Mouse (Mus musculus) layer of hippocampus, postnatal 10 days (tissue): ENCODE measurements around the gene Usp20. TPM values are rescaled to one million over a fixed set of nuclear protein-coding genes. Genes with fewer than 3 reads are reported as not detected.

Source experiments
- DNase-seq, 2 experiments: peaks; one replicate each; pipeline ENCODE4 v3.0.0; 2021; ENCODE audit warnings: low spot score in 2 of 2
- total RNA-seq, 2 experiments: library from RNA; stranded (reverse); gene quantifications; 2 replicates each; pipeline ENCODE4 v1.2.3; 2021

The Usp20 gene
- total RNA-seq, 2 experiments from 2014 or later, result 73.6 to 74.9 TPM

- DNase-seq, result no peak
Measured at GRCm38 (mm10) chr2:30985111-30986020, 3.3 kb downstream of the Usp20 start.

- DNase-seq, result no peak
Measured at GRCm38 (mm10) chr2:30990221-30990620, 8.1 kb downstream of the Usp20 start.

- DNase-seq, result no peak
Measured at GRCm38 (mm10) chr2:30994853-30995252, 12.8 kb downstream of the Usp20 start.

DNA sequence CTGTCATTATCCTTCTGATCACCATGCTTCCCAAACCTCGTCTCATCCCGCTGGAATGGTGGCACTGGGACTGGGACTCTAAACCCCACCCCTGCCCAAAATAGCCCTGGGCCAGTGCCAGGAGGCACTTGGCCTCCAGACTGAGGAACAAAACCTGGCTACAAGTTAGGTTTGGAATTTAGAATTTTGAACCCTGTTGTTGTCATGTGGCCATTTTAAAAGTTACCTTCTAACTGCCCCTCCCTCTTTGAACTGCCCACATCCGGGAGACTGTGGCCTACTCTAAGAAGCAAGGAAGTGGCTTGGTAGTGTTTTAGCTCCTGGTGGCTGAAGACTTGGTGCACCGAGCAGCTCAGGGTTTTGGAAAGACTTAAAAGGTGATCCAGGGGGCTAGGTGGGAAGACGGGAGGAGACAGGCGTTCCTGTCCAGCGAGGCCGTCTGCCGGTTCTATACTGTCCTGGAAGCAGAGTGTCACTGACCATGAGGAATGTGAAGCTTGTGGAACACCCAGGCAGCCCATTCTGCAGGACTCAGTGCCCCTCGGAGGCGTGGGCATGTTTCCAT is 13.4 kb downstream of the Usp20 start:
- DNase-seq, result no peak

GRCm38 (mm10) chr2:30998443-30999260 is 16.6 kb downstream of the Usp20 start:
- DNase-seq, result no peak

DNA sequence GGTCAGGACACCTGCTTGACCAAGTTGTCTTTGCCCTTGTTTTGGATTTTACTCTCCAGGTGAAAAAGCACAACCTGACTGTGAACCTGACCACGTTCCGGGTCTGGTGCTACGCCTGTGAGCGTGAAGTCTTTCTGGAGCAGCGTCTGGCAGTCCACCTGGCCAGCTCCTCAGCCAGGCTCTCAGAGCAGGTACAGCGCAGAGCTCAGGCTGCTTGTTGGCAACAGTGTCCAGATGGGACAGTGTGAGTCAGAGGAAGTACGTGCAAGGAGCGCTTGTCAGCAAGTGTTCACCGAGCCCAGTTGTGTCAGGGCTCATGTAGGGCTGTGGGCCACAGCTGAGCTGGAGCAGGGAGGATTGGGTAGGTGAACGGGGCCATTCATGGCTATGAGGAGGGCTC is 20.8 kb downstream of the Usp20 start:
- DNase-seq, result no peak

DNA sequence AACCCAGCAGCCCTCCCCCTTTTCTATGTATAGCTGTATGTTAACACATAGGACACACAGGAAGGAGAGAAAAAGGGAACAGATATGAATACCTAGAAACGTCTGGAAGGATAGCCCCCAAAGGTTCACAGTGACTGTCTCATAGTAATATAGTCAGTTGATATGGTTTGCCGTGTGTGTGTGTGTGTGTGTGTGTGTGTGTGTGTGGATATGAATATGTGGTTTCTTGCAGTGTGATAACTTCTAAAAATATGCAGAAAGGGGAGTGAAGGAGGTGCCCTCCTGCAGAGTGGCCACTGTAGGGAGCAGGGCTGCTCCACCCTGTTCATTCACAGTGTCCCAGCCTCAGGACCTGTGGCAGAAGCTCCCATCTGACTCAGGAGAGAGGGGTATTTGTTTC is 23.4 kb downstream of the Usp20 start:
- no peak for DNase-seq

GRCm38 (mm10) chr2:31006434-31006833 is 24.4 kb downstream of the Usp20 start:
- DNase-seq, result no peak

DNA sequence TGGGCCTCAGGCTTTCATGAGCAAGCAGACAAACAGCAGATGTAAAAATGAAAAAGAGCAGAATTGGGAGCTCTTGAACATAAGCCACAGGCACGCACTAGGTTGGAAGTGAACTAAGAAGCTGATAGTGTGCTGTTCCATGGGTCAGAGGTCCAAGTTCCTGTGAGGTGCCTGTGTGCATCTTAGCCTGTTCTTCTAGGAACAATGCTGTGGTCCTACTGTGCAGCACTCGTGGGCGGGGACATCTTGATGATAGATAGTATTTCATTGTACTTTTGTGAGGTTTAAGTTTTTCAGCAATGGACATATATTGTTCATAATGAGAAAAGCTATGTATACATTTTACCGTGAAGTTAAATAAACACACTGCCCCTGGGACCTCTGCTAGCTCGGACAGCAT is 25.1 kb downstream of the Usp20 start:
- DNase-seq, result no peak

DNA sequence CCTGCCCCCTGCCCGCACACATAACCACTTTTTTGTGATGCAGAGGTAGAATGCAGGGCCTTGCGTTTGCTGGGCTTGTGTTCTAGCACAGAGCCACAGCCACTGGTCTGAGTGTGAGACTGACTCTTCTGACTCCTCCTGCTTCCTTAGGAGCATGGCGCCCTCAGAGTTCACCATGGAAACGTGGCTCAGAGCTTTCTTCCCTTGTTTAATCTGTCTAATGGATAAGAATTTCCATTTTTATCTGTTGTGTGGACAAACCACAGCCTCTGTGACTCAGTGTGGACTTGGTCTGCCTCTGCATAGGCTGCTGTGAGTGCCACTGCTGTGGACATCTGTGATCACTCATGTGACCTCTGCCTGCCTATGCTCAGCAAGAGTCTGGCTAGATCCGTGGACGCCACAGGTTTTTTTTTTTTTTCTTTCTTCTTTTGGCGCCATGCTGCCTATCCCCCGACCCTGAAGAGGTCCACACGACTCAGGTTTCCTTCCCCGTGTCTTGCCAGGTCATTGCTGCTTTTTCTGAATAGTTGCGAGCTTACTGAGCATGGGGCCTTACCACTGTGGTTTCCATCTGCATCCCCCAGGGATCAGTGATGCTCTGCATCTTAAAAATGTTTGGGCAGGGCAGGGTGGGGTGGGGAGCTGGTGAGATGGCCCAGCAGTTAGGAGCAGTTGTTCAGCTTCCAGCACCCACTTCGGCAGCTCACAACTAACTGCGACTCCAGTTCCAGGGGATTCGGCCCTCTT is 31.5 kb downstream of the Usp20 start:
- DNase-seq, result no peak

DNA sequence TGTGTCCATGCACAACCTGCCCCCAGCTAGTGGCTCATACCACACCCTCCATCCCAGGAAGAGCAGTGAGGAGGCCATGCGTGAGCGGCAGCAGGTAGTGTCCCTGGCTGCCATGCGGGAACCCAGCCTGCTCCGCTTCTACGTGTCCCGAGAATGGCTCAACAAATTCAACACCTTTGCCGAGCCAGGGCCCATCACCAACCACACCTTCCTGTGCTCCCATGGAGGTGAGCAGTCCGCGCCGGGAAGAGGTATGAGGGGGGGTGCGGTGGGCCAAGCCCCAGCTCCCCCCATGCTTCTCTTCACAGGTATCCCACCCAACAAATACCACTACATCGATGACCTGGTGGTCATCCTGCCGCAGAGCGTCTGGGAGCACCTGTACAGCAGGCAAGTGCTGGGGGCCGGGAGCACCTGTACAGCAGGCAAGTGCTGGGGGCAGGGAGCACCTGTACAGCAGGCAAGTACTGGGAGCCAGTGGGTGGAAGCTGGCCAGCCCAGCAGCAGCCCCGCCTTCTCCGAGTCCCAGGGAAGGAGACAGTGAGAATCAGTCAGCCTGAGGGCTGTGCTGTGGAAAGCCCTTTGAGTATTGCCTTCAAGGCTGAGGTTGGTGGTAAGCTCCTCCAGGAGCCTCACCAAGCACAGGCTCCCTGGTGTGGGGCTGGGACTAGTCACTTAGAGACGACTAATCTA is 35.7 kb downstream of the Usp20 start:
- DNase-seq, result no peak

- no peak for DNase-seq
Measured at GRCm38 (mm10) chr2:31018519-31018918, 36.4 kb downstream of the Usp20 start.

DNA sequence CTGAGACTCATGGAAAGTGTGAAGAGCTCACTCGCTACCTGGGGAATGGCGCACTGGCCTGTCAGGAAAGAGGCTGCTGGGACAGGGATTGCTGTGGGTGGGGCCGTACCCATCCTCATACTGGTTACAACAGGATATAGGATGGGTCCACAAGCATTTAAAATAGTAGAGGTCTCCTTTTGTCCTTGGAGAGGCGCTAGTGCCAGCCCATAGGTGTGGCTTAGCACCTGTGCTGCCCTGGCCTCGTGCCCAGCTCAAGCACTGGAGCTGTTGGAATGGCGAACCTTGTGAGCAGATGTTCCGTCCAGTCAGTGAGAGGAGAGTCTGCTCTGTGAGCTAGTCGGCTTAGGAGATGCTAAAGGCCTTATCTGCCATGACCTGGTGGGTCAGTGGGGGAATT is 36.9 kb downstream of the Usp20 start:
- DNase-seq, result no peak

DNA sequence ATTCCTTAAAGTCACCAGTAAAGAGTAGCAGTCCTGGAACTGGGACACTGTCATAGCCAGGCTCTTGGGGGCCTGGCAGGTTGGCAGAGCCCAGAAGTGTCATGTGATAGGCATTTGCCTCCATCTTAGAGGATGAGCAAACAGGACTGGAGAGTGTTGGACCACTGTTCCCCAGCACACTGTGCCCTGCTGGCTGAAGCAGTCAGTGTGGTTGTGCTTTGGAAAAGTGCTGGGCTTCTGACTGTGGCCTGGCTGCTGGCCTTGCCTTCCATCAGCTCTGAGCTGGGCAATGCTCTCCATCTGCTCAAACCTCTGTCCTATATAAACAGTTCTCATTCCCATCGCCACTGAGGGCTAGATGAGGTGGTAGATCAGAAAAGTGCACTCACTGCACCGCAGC is 38.1 kb downstream of the Usp20 start:
- no peak for DNase-seq

- DNase-seq, result no peak
Measured at GRCm38 (mm10) chr2:31023940-31024339, 41.9 kb downstream of the Usp20 start.

GRCm38 (mm10) chr2:31024618-31025370 is 42.7 kb downstream of the Usp20 start:
- DNase-seq, result peak; percentile 64 to 77

DNA sequence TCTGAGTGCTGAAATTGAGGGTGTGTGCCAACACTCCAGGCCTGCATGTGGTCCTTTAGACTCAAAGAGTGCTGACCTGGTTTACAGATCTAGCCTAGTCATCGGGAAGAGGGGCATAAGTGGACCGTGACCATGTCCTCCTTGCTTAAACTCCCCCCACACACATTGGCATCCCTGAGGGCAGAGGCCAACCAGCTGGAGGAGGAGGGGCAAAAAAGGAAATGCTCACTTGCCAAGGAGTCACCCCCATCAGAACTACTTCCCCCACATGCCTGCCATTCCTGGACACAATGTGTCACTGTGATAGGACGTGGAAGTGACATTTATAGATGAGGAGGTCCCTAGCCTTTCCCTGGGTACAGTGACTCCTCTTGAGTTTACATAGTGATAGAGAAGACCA is 43.4 kb downstream of the Usp20 start:
- DNase-seq, result no peak

DNA sequence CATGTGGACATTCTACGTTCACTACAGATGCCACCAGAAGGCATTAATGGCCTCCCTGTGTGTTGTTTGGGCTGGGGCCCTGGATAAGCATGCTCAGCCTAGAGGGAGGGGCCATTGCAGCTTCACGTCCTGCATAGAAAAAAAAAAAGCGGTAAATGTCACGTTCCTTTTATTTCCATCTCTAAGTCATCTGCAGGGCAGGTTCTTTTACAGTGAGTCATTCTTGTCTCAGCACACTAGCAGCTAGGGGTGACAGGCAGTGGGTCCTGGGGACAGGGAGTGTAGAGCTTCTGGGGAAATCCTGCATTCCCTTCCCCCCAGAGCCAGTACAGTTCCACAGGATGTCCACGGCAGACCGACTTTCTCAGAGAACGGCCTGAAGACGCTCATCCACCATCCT is 44.6 kb downstream of the Usp20 start:
- no peak for DNase-seq

DNA sequence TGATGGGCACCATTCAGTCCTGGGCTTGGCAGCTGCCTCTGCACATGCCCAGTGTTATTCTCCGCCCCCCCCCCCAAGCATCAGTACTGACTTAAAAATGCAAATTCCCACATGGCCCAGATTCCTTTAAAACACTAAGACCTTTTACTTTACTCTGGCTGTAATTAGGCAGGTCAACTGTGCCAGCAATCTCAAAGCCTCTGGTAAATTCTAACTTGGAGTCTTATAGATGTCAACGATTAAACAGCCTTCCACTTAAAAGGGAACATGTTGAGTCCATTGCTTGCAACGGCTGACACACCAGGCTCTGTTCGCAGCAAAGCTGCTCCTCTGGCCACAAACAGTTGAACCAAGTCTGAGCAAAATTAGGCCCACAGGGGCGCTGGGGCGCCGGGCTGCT is 49.9 kb downstream of the Usp20 start:
- DNase-seq, result no peak

- no peak for DNase-seq
Measured at GRCm38 (mm10) chr2:31036811-31037210, 54.7 kb downstream of the Usp20 start.
